Mouse (Mus musculus): ENCODE measurements around the gene Ubash3a.

Ubash3a gene

DNA sequence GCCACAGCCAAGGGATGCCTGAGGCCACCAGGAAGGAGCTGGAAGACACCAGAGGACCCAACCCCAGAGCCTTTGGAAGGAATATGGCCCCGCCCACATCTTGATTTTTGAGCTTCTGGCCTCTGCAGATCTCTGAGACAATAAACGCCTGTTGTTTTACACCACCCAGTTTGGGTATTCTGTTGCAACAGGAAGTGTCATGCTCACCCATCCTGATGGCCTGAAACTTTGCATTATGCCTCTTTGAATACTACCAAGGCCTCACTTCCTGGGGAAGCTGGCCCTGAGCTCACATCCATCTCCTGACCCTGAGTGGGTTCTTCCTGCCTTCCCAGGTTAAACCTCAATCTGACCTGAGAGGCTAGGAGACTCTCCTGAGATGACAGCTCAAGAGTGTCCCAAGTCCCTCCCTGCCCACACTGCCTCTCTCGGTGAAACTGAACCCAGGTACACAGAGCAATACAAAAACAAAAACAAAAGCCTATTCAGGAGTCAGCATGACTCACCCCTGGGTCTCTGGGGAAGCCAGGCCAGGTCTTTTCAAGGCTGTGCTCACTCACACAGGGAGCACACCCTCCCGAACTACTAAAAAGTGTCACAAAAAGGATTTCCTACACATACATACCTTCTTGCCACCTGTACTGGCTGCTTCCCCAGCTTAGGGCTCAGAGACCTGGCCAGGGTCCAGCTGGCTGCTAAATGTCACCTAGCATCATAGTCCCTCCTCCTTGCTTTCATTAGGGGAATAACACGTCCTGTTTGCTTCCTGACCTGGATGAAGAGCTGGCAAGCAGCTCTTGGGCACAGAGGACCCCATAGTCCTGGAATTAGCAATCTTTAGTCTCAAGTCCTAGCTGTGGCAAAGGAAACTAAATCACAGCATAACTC lies 8.6 kb downstream of the Ubash3a start:
- DNase-seq: no peak

DNA sequence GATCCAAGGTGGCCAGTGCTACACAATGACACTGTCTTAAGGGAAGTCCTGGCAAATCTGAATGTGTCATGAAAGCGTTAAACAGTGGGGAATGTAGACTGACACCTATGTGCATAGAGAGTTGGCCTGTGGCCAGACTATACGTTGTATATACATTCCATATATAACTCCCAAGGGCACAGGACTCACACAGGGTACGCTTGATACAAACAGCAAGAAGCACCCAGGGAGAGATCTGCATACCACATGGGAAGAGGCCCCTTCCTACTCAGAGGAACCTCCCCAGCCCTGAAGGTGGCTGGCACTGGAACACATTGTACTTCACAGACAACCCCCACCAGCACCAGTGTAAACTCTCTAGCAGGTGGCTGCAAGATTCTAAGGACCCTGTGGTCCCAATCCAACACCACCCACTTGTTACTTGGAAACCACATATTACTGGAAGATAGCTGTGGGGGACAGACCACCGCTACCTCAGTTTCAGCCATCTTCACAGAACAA lies 15.2 kb downstream of the Ubash3a start:
- peak; percentile 60 for DNase-seq

DNA sequence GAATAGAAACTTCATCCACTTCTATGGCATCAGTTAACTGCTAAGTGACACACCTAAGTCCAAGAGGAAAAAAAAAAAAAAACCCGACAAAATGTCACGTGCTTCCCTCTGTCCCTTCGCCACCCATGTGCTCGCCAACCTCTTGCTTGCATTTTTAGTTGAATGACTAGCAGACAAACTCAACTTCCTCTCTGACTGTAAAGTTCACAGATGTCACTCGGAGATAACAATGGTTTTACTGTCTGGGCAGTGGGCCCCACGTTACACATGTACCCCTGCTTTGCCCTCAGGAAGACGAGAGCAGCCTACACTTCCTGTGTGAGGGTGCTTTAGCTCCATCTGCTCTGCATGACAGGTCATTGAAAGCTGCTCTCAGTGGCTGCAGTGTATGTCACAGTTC lies 16.2 kb downstream of the Ubash3a start:
- peak; percentile 73 for DNase-seq

DNA sequence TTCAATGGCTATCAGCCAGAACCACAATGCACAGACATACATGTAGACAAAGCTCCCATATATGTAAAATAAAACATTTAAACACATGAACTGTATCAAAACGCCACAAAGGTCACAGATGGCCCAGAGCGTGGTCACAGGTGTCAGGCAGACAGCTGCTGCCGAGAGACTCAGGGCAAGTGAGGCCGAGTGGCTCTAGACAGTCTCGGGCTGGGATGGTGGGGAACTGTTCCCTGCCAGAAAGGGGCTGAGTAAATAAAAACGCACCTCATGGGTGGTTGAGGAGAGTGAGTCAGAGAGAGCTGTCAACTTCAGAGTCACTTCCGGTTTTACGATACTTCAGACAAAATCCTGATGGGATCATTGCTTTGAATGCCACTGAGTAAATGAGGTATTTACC lies 16.9 kb downstream of the Ubash3a start:
- peak; percentile 53 for DNase-seq

DNA sequence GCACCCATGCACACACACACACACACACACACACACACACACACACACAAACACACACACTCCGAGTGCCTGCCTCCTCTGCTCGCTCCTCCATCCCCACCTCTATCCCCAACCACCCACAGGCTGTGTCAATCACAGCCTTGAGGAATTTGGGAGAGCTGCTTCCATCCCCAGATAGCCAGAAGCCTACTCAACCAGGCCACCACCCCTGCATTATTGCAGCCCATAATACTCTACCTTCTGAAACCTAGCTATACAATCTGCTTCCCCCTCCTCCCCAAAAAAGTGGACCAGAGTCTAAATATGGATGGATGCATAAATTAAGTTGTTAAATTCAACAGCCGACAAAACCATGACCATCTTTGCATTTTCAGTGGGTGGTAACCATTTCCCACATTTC lies 18.7 kb downstream of the Ubash3a start:
- DNase-seq: no peak

DNA sequence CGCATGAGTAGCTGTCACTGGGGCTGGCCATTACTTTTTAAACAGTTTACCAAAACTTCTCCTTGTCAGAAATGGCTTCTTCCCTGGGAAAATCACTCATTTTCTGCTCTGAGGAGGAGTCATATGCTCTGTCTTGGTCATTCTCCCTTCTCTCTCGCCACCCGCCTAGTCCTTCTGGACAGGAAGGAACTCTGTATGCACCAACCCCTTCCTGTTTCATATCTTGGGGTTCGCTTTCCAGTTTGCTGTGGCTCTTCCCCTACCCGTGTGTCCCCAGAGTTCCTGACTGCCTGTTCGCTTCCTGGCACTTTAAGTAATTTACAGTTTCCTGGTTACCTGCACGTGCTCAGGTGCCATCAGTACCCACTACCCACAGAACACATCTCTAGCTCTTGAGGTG lies 19.3 kb downstream of the Ubash3a start:
- DNase-seq: no peak

DNA sequence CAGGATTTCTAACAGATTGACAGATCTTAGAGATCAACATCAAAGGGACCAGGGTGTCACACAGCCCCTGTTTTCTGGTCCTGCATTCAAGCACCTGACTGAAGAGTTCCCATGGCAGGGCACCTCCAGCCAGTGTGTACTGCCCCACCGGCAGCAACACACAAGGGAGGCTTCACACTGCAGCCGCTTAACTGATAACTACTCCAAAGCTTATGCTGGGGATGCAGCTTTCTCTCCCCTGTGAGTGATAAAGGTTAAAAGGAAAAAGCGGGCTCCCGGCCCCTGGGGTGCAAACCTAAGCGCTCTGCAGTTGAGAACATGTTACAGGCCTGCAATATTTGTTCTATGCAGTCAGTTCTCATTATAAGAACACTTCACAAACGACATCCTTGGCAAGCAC lies 24.1 kb downstream of the Ubash3a start:
- DNase-seq: no peak

DNA sequence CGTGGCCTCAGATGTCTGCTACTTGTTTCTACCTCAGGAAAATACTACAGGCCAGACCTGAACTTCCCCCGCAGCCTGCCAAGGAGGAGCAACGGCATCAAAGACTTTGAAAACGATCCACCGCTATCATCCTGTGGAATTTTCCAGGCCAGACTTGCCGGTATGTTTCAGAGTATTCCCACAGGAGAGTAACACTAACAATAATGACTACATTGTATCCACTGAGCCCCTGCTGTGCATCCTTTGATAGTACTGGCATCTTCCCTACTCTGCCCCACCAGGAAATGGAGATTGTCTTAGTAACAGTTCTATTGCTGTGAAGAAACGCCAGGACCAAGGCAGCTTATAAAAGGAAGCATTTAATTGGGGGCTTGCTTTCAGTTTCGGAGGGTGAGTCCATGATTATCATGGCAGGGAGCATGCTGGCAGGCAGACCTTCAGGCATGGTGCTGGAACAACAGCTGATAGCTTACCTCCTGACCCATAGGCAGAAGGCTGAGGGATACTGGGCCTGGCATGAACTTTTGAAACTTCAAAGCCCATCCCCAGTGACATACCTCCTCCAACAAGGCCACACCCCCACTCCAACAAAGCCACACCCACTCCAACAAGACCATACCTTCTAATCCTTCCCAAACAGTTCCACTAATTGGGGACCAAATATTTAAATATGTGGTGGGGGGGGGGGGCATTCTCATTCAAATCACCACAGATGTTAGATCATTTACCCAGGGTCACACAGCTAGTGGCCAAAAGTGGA lies 24.8 kb downstream of the Ubash3a start:
- DNase-seq: no peak

DNA sequence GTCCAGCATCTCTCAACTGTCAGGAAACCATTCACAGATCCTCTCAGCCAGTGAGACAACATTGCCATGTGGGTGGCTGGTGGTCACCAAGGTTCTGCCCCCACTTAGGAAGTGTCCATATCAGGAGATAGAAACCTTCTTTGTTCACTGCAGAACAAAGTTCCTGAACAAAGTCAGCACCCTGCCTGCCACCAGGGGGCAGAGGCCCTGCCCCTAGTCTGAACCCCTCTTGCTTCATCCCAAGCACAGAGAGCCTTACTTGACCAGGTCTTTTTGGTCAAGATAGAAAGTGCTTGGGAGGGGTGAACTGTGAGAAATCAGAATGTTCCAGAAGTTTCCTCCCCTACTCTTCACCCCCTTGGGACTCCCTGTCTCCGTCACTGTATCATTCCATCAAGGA lies 28.2 kb downstream of the Ubash3a start:
- peak; percentile 37 for DNase-seq

DNA sequence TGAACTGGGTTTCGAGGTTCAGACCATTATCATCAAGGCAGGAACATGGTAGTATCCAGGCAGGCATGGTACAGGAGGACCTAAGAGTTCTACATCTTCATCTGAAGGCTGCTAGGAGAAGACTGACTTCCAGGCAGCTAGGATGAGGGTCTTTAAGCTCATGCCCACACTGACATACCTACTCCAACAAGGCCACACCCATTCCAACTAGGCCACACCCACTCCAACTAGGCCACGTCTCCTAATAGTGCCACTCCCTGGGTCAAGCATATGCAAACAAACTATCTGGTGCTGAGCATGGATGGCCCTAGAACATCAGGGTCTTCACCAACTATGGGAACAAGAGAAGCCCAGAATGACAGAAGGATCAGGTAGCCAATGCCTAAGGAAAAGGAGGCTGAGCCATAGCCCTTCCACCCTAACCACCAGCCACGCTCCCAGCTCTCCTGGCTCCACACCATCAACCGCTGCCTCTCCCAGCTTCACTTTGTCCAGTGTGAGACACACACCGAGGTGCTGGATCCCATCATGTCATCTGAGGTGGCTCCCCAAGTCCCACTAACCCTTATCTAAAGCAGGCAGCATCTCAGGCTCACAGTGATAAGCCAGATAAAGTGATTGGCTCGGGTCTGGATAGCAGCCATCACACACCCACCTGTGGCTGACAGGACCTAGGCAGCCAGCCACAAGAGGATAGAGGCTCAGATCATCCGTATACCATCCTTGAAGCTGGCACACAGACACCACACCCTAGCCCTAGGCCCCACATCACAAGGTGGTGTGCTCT lies 30.8 kb downstream of the Ubash3a start:
- DNase-seq: no peak

DNA sequence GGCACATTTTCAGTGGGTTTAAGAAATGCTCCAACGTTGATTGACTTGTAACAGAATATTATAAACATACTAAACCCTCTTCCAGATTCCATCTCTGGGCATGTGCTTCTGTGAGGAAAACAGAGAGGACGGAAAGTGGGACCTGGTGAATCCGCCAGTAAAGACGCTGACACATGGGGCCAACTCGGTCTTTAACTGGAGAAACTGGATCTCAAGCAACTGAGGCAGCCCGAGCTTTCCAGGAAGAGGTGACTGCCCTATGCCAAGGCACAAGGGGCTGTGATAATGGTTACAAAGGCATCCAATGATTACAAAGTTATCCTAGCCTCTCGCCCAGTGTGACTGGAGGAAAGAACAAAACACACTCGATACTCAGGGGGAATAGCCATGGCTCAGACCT lies 33.5 kb downstream of the Ubash3a start:
- DNase-seq: no peak

DNA sequence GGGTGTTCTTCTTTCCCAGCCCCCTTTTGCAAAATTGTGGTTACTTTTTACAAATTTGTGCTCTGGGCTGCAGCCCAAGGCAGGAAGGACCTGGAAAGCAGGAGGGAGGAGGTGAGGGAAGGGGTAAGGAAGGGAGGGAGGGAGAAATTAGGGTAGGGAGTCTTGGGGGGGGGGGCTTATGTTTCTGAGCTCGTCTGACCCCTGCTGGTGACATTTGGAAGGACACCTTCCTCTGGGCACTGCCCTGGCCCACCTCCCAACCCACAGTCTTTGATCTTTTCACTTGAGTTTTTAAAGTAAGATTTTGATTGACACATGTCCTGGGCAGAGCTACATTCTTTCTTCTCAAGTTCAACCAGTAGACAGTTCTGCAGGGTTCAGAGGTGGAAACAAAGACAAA lies 35.1 kb downstream of the Ubash3a start:
- peak; percentile 70 for DNase-seq

DNA sequence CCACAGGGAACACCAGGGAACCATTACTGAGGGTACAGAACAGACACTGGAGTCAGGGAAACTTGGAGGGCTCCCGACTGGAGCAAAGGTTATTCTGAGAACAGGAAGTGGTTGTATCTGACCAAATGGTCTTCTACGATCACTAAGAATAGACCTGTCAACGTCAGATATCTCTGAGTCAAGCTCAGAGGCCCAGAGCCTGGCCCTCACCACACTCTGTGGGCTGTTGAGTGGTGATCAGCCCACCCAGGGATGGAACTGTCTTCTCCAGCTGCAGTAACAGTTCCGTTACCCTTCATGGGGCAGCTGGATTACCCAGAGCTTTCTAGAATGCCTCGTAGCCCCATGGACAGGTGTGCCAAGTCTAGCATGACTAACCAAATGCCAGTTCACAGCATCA lies 37.6 kb downstream of the Ubash3a start:
- DNase-seq: no peak

DNA sequence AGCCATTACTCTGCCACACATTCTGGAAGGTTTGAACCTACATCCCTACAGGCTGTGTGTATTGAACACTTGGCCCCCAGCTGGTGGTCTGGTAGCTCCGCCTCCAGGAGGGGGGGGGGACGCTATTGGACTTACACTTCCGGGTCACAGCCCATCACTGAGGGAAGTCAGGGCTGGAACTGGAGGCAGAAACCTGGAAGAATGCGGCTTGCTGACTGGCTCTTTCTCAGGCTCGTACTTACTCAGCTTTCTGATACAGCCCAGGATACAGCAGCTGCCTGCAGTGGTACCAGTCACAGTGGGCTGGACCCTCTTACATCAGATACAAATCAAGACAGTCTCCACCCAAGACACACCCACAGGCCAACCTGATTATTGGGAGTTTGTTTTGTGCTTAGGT lies 39.5 kb downstream of the Ubash3a start:
- no peak for DNase-seq

DNA sequence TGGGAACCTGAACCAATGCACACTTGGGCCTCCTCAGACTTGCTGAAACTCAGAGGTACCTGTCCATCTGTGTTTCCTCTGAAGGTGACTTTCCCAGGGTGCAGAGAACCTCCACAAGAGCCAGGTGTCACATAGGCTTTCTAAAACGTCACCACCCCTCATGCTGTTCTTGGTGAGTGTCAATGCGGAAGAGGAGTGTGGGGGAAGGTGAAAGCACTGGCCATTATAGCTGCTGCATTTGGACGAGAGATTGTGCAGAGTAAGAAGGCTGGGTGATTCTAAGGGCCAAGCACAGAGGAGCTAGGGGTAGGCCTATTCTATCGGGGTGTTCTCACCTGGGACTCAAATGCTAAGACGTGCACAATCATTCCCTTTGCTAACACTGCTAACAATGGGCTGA lies 46.3 kb downstream of the Ubash3a start:
- DNase-seq: no peak

DNA sequence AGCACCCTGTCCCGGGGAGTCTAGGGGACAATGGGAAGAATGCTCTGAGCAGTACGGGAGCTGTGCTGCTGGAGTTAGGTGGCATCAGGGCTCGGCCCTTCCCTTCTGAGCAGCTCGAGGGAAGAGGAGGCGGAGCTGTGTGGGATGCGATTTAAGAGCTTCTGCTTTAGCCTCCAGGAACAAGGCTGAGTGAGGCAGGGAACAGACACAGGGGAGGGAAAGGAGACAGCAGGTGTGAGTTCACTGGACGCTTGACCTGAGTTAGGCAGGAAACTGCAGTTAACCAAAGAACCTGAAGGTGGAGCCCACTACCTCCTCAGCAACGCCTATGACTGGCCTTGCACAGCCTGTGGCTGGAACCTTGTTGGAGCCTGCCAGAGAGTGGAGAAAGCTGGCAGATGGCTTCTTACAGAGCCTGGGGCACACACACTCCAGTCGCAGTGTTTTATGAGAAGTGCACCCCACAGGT lies 46.8 kb downstream of the Ubash3a start:
- DNase-seq: peak; percentile 81

DNA sequence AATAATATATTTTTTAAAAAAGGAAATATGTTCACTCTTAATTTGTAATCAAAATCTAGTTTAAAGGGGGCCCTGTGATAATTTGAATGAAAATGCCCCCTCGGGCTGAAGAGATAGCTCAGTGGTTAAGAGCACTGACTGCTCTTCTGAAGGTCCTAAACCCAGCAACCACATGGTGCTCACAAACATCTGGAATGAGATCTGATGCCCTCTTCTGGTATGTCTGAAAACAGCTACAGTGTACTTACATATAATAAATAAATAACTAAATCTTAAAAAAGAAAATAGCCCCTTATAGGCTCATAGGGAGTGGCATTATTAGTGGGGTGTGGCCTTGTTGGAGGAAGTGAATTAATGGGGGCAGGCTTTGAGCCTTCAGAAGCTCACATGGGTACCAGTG lies 49.5 kb downstream of the Ubash3a start:
- no peak for DNase-seq

DNA sequence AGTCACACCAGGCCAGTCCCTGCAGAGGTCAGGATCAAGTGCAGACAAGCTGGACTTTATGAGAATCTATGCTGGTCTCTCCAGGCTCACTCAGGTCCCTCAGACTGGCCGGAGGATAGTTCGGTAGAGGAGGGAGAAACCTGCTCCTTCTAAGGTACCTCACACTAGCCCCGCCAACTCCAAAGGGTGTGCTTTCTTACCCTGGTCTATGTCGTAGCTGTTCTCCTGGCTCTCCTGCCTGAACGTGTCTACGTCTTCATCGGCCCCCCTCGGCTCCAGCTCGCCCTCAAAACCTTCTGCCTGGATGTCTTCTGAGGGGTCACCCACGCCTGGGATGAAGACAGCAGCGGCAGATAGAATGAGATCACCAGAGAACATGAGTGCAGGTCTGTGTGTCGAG lies 50.2 kb downstream of the Ubash3a start:
- DNase-seq: no peak

DNA sequence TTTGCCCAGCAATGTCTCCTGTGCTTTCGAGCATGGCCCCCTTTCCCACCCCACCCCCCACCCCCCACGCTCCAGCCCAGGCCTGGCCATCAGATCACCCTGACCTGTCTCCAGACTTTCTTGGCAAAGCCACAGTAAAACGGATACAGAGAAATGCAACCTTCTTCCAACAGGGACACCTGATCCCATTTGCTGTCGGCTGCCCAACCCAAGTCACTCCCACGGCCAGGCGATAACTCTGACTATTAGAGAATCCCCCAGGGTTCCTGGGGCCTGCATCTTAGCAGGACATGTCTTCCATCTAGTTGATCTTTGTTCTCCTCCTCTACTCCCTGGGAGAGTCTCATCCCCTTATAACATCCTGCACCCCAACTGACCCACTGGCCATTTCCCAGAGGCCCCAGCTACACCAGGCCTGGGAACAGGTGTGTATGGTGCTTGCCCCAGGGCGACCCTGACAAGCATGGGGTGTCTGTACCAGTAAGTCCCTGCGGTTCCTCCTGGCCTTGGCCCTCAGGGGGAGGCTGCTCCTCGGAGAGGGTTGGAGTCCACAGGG lies 50.7 kb downstream of the Ubash3a start:
- no peak for DNase-seq

DNA sequence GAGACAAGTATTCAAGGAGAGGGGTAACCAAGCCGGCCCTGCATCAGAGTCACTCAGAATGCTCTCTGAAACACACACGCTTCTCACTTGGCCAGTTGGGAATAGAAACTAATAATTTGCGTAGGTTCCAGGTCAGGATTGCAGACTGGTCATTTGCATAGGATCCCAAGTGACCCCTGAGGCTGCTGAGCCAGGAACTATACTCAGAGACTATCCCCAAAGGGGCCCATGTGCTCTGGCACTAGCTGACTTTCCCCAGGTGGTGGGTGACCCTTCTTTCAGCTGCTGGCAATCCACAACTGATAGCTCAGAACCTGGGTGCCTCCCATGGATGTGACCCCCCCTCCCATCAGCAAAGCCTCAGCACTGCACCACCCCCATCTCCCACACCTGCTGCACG lies 51.5 kb downstream of the Ubash3a start:
- DNase-seq: no peak

DNA sequence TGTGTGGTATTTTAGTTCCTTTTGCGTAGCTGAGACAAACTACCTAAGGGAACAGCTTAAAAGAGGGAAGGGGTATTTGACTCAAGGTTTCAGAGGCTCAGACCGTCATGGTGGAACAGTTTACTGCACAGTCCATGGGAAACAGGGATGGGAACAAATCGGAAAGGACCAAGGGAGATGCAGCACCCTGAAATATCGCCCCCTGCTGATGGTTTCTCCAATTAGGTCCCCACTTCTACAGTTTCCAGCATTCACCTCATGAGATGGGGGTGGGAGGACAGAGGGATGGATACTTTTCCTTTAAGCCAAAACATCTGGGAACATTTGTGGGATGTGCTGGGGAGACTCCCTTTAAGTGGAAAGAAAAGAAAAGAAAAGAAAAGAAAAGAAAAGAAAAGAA lies 52.2 kb downstream of the Ubash3a start:
- DNase-seq: peak; percentile 59

DNA sequence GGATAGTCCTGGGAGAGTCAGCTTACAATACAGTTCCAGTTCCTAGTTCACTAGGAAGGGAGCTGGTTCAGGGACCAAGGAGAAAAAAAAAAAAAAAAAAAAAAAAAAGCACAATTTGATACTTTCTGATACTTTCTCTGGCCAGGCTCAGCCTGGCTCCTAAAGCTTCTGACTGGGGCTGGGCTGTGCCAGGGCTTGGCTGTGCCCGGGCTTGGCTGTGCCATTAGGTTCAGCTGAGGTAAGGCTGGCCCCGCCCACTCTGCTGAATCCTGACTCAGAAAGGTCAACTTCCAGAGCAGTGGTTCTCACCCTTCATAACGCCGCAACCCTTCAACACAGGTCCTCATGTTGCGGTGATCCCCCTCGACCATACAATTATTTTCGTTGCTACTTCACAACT lies 52.8 kb downstream of the Ubash3a start:
- DNase-seq: peak; percentile 40

DNA sequence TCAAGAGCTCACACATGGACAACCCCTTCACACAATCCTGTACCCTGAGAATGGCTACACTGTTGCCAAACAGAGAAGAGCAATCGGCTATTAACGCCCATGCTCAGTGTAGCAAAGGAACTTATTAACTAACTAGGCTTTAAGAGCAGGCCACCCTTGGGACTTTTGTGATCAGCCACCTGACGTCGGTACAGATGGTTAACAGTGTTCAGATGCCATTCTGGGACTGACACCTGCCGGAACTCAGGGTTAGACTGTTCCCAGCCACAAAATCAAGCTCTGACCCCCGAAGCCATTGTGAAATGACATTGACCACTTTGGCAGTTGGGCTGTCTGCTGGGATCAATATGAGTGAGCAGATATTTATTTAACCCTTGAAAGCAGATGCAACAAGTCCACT lies 53.7 kb downstream of the Ubash3a start:
- DNase-seq: no peak
